Mouse (Mus musculus): ENCODE measurements around the gene Ahcyl2. TPM values are rescaled to one million over a fixed set of nuclear protein-coding genes. Genes with fewer than 3 reads are reported as not detected.

Ahcyl2 gene
- polyA plus RNA-seq, 1 experiment from 2014 or later = 33.9 TPM

DNA sequence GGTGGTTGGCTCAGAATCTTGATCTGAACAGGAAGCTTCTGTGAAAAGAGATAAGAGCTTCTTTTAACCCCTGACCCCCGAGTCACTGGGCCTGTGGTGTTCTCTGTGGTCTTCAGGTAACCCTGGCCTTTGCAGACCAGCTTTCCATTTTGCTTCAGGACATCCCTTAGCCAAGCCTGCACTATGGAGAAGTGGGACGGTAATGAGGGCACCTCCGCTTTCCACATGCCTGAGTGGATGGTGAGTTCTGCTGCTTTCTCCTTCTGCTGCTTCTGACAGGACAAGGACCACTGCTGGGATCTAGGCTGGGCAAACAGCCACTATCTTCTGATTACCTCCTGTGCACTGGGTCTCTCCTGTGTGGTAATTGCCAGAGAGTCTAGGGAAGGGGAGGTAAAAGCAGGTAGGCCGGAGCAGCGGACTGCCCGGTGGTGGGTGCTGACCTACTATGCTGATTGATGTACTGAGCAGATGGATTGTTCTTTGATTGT lies 86.1 kb downstream of the Ahcyl2 start:
- Histone ChIP-seq H3K4me3 (ENCODE audit: low read depth, low read length) (no peak overlapping the region), H3K9ac (replicated peaks; ENCODE audit: low read depth, low read length) (no peak overlapping the region)

GRCm38 (mm10) chr6:29858619-29859018 lies 90.8 kb downstream of the Ahcyl2 start:
- H3K36me3 ChIP-seq (ENCODE audit: control insufficient read depth, insufficient read depth, low read length) = peaks cover 4% of the 10 kb centered on the region; the same call in 1 of the 2 replicates
- H3K4me3 ChIP-seq (ENCODE audit: low read depth, low read length) = no peak overlapping the region
- H3K4me2 ChIP-seq (replicated peaks; ENCODE audit: low read depth, low read length) = no peak overlapping the region
- ATAC-seq (ENCODE audit: insufficient number of reproducible peaks, insufficient read depth, low FRiP score, low read depth) = no peak
- no peaks in the 10 kb centered on the region for H3K9me3 ChIP-seq (ENCODE audit: control insufficient read depth, low read depth, low read length)
- WGBS = 79% methylated on average over 6 of the region's 6 CpGs
- no peak overlapping the region for H3K9ac ChIP-seq (replicated peaks; ENCODE audit: low read depth, low read length)
- no peak overlapping the region for H3K27ac ChIP-seq (ENCODE audit: low read length)
- no peaks in the 10 kb centered on the region for H3K27me3 ChIP-seq (ENCODE audit: control insufficient read depth, insufficient read depth, low read length)
- H3K4me1 ChIP-seq (ENCODE audit: control insufficient read depth, insufficient read depth, low read length) = no peaks in the 10 kb centered on the region

More for the DNA sequence above, 86.1 kb downstream of the Ahcyl2 start:
- ATAC-seq (ENCODE audit: insufficient number of reproducible peaks, insufficient read depth, low FRiP score, low read depth) = no peak
- 69% methylated on average over 6 of the region's 6 CpGs for WGBS
- H3K4me1 ChIP-seq (ENCODE audit: control insufficient read depth, insufficient read depth, low read length) = peaks cover 3% of the 10 kb centered on the region; the same call in 1 of the 2 replicates
- no peaks in the 10 kb centered on the region for H3K27me3 ChIP-seq (ENCODE audit: control insufficient read depth, insufficient read depth, low read length)
- peak overlapping the region; percentile 49; the same call in 1 of the 2 replicates for H3K27ac ChIP-seq (ENCODE audit: low read length)
- H3K4me2 ChIP-seq (replicated peaks; ENCODE audit: low read depth, low read length) = peak overlapping the region; percentile 33
- H3K9me3 ChIP-seq (ENCODE audit: control insufficient read depth, low read depth, low read length) = no peaks in the 10 kb centered on the region
- H3K36me3 ChIP-seq (ENCODE audit: control insufficient read depth, insufficient read depth, low read length) = no peaks in the 10 kb centered on the region

DNA sequence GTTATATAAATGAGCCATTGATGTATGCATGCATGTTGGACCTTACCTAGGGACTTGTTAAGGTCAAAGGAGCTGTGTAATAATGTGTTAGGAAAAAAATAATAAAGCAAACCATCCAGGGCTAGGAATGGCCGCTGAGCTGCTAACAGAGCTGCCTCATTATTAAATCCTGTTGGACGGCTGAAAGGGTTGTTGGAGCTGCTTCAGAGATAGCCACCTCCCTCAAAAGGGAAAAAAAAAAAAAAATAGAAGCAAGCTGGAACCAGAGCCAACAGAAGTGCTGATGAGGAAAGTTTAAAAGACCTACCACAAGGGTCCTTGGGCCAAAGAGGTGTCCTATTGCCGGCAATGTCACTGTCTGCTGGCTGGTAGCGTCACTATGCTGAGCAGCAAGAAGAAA lies 91.5 kb downstream of the Ahcyl2 start:
- 71% methylated on average over 4 of the region's 4 CpGs for whole genome bisulfite sequencing
- Histone ChIP-seq H3K36me3 (ENCODE audit: control insufficient read depth, insufficient read depth, low read length) (peaks cover 4% of the 10 kb centered on the region; the same call in 1 of the 2 replicates), H3K9me3 (ENCODE audit: control insufficient read depth, low read depth, low read length) (no peaks in the 10 kb centered on the region), H3K4me1 (ENCODE audit: control insufficient read depth, insufficient read depth, low read length) (no peaks in the 10 kb centered on the region), H3K4me2 (replicated peaks; ENCODE audit: low read depth, low read length) (no peak overlapping the region), H3K4me3 (ENCODE audit: low read depth, low read length) (no peak overlapping the region), H3K9ac (replicated peaks; ENCODE audit: low read depth, low read length) (no peak overlapping the region), H3K27ac (ENCODE audit: low read length) (no peak overlapping the region), H3K27me3 (ENCODE audit: control insufficient read depth, insufficient read depth, low read length) (no peaks in the 10 kb centered on the region)
- no peak for ATAC-seq (ENCODE audit: insufficient number of reproducible peaks, insufficient read depth, low FRiP score, low read depth)

- WGBS = 94% methylated on average over 3 of the region's 3 CpGs
- ATAC-seq (ENCODE audit: insufficient number of reproducible peaks, insufficient read depth, low FRiP score, low read depth) = peak; percentile 67; the same call in 1 of the 2 replicates
These were observed 92.4 kb downstream of the Ahcyl2 start for GRCm38 (mm10) chr6:29860238-29860637.

DNA sequence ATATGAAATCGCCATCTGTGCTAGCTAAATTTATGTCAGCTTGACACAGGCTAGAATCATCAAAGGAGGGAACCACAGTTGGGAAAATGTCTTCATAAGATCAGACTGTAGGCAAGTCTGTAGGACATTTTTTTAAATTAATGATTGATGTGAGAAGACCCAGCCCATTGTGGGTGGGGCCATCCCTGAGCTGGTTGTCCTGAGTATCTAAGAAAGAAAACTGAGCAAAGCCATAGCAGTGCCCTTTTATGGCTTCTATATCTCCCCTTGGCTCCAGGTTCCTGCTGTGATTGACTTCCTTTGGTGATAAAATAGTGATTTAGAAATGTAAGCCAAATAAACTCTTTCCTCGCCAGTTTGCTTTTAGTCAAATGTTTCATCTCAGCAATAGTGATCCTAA lies 97.1 kb downstream of the Ahcyl2 start:
- H3K27ac ChIP-seq (ENCODE audit: low read length) = no peak overlapping the region
- H3K4me2 ChIP-seq (replicated peaks; ENCODE audit: low read depth, low read length) = no peak overlapping the region
- H3K4me1 ChIP-seq (ENCODE audit: control insufficient read depth, insufficient read depth, low read length) = no peaks in the 10 kb centered on the region
- no peaks in the 10 kb centered on the region for H3K9me3 ChIP-seq (ENCODE audit: control insufficient read depth, low read depth, low read length)
- no peaks in the 10 kb centered on the region for H3K27me3 ChIP-seq (ENCODE audit: control insufficient read depth, insufficient read depth, low read length)
- H3K9ac ChIP-seq (replicated peaks; ENCODE audit: low read depth, low read length) = no peak overlapping the region
- 84% methylated on average over 2 of the region's 2 CpGs for WGBS
- no peak for ATAC-seq (ENCODE audit: insufficient number of reproducible peaks, insufficient read depth, low FRiP score, low read depth)
- H3K36me3 ChIP-seq (ENCODE audit: control insufficient read depth, insufficient read depth, low read length) = peaks cover 4% of the 10 kb centered on the region; the same call in 1 of the 2 replicates
- no peak overlapping the region for H3K4me3 ChIP-seq (ENCODE audit: low read depth, low read length)

More at GRCm38 (mm10) chr6:29860238-29860637, 92.4 kb downstream of the Ahcyl2 start:
- Histone ChIP-seq H3K4me3 (ENCODE audit: low read depth, low read length) (no peak overlapping the region), H3K27ac (ENCODE audit: low read length) (no peak overlapping the region), H3K9ac (replicated peaks; ENCODE audit: low read depth, low read length) (no peak overlapping the region), H3K36me3 (ENCODE audit: control insufficient read depth, insufficient read depth, low read length) (peaks cover 4% of the 10 kb centered on the region; the same call in 1 of the 2 replicates), H3K27me3 (ENCODE audit: control insufficient read depth, insufficient read depth, low read length) (no peaks in the 10 kb centered on the region), H3K4me2 (replicated peaks; ENCODE audit: low read depth, low read length) (no peak overlapping the region), H3K9me3 (ENCODE audit: control insufficient read depth, low read depth, low read length) (no peaks in the 10 kb centered on the region), H3K4me1 (ENCODE audit: control insufficient read depth, insufficient read depth, low read length) (no peaks in the 10 kb centered on the region)

DNA sequence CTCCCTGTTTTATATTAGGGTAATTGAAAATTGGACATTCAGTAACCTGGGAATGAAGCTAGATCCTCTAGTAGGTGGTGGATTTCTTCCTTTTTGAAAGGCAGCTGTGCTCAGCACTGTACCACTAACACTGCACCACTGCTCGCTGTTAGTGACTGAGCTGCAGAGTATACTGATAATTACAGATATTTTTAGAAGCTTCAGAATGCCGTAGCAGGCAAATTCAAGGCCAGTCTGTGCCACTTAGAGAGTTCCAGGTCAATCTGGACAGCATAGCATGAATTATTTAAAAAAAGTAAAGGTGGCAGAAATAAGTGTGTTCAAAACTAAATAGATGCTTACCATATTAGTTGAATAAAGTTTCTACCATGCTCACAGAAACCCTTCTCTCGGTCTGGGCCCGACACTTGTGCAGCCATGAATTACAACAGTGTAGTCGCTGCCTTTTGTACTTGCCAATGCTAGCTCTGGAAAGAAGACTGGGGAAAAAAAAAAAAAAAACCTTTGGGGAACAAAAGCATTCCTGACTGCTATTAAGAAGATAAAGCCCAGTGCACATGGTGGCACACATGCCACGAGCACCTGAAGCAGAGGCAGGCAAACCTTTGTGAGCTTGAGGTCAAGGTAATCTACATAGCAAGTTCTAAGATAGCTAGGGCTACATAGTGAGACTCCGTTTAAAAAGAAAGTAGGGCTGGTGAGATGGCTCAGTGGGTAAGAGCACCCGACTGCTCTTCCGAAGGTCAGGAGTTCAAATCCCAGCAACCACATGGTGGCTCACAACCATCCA lies 99.3 kb downstream of the Ahcyl2 start:
- no peak overlapping the region for H3K4me3 ChIP-seq (ENCODE audit: low read depth, low read length)
- WGBS = 80% methylated on average over 9 of the region's 9 CpGs
- H3K9me3 ChIP-seq (ENCODE audit: control insufficient read depth, low read depth, low read length) = no peaks in the 10 kb centered on the region
- ATAC-seq (ENCODE audit: insufficient number of reproducible peaks, insufficient read depth, low FRiP score, low read depth) = no peak
- no peak overlapping the region for H3K9ac ChIP-seq (replicated peaks; ENCODE audit: low read depth, low read length)
- H3K27ac ChIP-seq (ENCODE audit: low read length) = no peak overlapping the region
- no peak overlapping the region for H3K4me2 ChIP-seq (replicated peaks; ENCODE audit: low read depth, low read length)
- no peaks in the 10 kb centered on the region for H3K4me1 ChIP-seq (ENCODE audit: control insufficient read depth, insufficient read depth, low read length)
- no peaks in the 10 kb centered on the region for H3K27me3 ChIP-seq (ENCODE audit: control insufficient read depth, insufficient read depth, low read length)
- peaks cover 4% of the 10 kb centered on the region; the same call in 1 of the 2 replicates for H3K36me3 ChIP-seq (ENCODE audit: control insufficient read depth, insufficient read depth, low read length)

DNA sequence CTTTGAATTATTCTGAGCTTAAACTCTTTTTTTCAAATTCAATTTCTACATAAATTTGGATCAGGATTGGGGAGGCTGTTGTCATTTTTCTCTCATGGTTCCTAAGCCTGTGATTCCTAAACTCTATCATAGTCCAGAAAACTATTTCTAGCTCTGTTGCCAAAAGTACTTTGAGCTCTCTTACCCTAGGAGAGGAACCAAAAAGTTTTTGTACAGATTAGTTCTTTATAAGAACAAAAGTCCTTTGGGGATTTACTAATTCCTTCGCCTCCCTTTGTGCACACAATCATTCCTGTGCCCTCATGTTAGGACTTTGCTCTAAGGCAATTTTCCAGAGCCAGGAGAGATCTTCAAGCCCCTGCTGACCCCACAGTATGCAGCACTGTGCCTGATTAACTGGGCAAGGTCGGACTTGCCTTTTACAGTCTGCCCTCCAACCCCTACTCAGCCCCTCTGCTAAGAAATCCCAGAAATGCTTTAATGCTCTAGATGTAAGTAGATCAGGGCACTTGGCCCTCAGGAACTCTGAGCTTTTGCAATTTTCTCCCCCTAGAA lies 100.6 kb downstream of the Ahcyl2 start:
- ATAC-seq (ENCODE audit: insufficient number of reproducible peaks, insufficient read depth, low FRiP score, low read depth) = no peak
- no peaks in the 10 kb centered on the region for H3K4me1 ChIP-seq (ENCODE audit: control insufficient read depth, insufficient read depth, low read length)
- 80% methylated on average over 2 of the region's 2 CpGs for WGBS
- peaks cover 2% of the 10 kb centered on the region; the same call in 1 of the 2 replicates for H3K36me3 ChIP-seq (ENCODE audit: control insufficient read depth, insufficient read depth, low read length)
- H3K4me3 ChIP-seq (ENCODE audit: low read depth, low read length) = no peak overlapping the region
- no peak overlapping the region for H3K27ac ChIP-seq (ENCODE audit: low read length)
- no peaks in the 10 kb centered on the region for H3K9me3 ChIP-seq (ENCODE audit: control insufficient read depth, low read depth, low read length)
- H3K4me2 ChIP-seq (replicated peaks; ENCODE audit: low read depth, low read length) = no peak overlapping the region
- no peak overlapping the region for H3K9ac ChIP-seq (replicated peaks; ENCODE audit: low read depth, low read length)
- H3K27me3 ChIP-seq (ENCODE audit: control insufficient read depth, insufficient read depth, low read length) = no peaks in the 10 kb centered on the region

GRCm38 (mm10) chr6:29873654-29874053 lies 105.8 kb downstream of the Ahcyl2 start:
- Histone ChIP-seq H3K9me3 (ENCODE audit: control insufficient read depth, low read depth, low read length) (no peaks in the 10 kb centered on the region), H3K27me3 (ENCODE audit: control insufficient read depth, insufficient read depth, low read length) (no peaks in the 10 kb centered on the region), H3K36me3 (ENCODE audit: control insufficient read depth, insufficient read depth, low read length) (no peaks in the 10 kb centered on the region), H3K27ac (ENCODE audit: low read length) (no peak overlapping the region), H3K4me2 (replicated peaks; ENCODE audit: low read depth, low read length) (no peak overlapping the region), H3K4me3 (ENCODE audit: low read depth, low read length) (no peak overlapping the region), H3K9ac (replicated peaks; ENCODE audit: low read depth, low read length) (no peak overlapping the region), H3K4me1 (ENCODE audit: control insufficient read depth, insufficient read depth, low read length) (no peaks in the 10 kb centered on the region)
- no peak for ATAC-seq (ENCODE audit: insufficient number of reproducible peaks, insufficient read depth, low FRiP score, low read depth)
- 76% methylated on average over 2 of the region's 2 CpGs for WGBS

Measured in stomach, embryonic 14.5 days (tissue).